Mouse (Mus musculus): ENCODE results near the gene Eif4a2. TPM values are rescaled to one million over a fixed set of nuclear protein-coding genes. Genes with fewer than 3 reads are reported as not detected.

Eif4a2 gene
- polyA plus RNA-seq (2021; fragmentation: Nextera tagmentation) = 973 and 1,001 TPM in 2 replicates
- long read RNA-seq, experiment 1, transcript Eif4a2-203 (11 exons, 1,227 nt) = minor isoform, 395 of 1,871 reads
- long read RNA-seq, experiment 1, transcript Eif4a2-201 (11 exons, 2,208 nt) = major isoform, 1,221 of 1,871 reads
- long read RNA-seq, experiment 1, transcript Eif4a2-223 (10 exons, 2,203 nt) = minor isoform, 22 of 1,871 reads
- long read RNA-seq, experiment 1, partial matches to known transcripts = 186 of 1,871 reads
- long read RNA-seq, experiment 1, other reads (novel, unspliced or antisense) = 39 of 1,871 reads
- long read RNA-seq, experiment 2, transcript Eif4a2-203 (11 exons, 1,227 nt) = minor isoform, 1,268 of 5,378 reads
- long read RNA-seq, experiment 2, transcript Eif4a2-201 (11 exons, 2,208 nt) = major isoform, 3,767 of 5,378 reads
- long read RNA-seq, experiment 2, transcript Eif4a2-210 (10 exons, 1,737 nt) = minor isoform, 18 of 5,378 reads
- long read RNA-seq, experiment 2, transcript Eif4a2-223 (10 exons, 2,203 nt) = minor isoform, 58 of 5,378 reads
- long read RNA-seq, experiment 2, partial matches to known transcripts = 105 of 5,378 reads
- long read RNA-seq, experiment 2, other reads (novel, unspliced or antisense) = 158 of 5,378 reads

GRCm38 (mm10) chr16:23107231-23107942, at the start of gene Eif4a2:
Eif4a2 (plus strand) TSS chr16:23107444.

GRCm38 (mm10) chr16:23057668-23058447, 49.4 kb upstream of the Eif4a2 start, which contains the start of gene Kng1:
Kng1 (plus strand) TSS chr16:23057865.

GRCm38 (mm10) chr16:23127673-23128375, 20.6 kb downstream of the Eif4a2 start, which contains the start of gene Rfc4:
Rfc4 (minus strand) TSS chr16:23127737.

GRCm38 (mm10) chr16:23146280-23146679, 39.0 kb downstream of the Eif4a2 start, which contains the start of gene Adipoq:
Adipoq (plus strand) TSS chr16:23146536.

Small RNAs within 50 kb of the gene (microRNA-seq; reads per million reads assigned to microRNA genes)
- gene Gm49346 = 0.64 reads per million

Other genes starting within 250 kb of the Eif4a2 start
- 11.0 and 11.6 TPM in 2 replicates for gene Tbccd1, start 249.8 kb upstream of the Eif4a2 start, polyA plus RNA-seq (2021; fragmentation: Nextera tagmentation)
- gene Dnajb11, start 249.6 kb upstream of the Eif4a2 start, polyA plus RNA-seq (2021; fragmentation: Nextera tagmentation) = 90.9 and 101 TPM in 2 replicates
- not detected in 2 replicates for gene Ahsg, start 216.2 kb upstream of the Eif4a2 start, polyA plus RNA-seq (2021; fragmentation: Nextera tagmentation)
- gene Fetub, start 189.1 kb upstream of the Eif4a2 start, polyA plus RNA-seq (2021; fragmentation: Nextera tagmentation) = 0.18 and 0.30 TPM in 2 replicates
- not detected in 2 replicates for gene Hrg, start 156.4 kb upstream of the Eif4a2 start, polyA plus RNA-seq (2021; fragmentation: Nextera tagmentation)
- not detected in 2 replicates for gene Kng2, start 78.0 kb upstream of the Eif4a2 start, polyA plus RNA-seq (2021; fragmentation: Nextera tagmentation)
- gene Kng1, start 49.6 kb upstream of the Eif4a2 start, polyA plus RNA-seq (2021; fragmentation: Nextera tagmentation) = not detected in 2 replicates
- 12.6 and 15.1 TPM in 2 replicates for gene Rfc4, start 20.3 kb downstream of the Eif4a2 start, polyA plus RNA-seq (2021; fragmentation: Nextera tagmentation)
- gene Adipoq, start 39.1 kb downstream of the Eif4a2 start, polyA plus RNA-seq (2021; fragmentation: Nextera tagmentation) = 0.10 TPM in 1 of 2 replicates, not detected in the other
- gene St6gal1, start 117.3 kb downstream of the Eif4a2 start, polyA plus RNA-seq (2021; fragmentation: Nextera tagmentation) = 6.2 and 6.3 TPM in 2 replicates